Mouse (Mus musculus) kidney, embryonic 14.5 days (tissue): Measurements from ENCODE around the gene Syap1. TPM values are rescaled to one million over a fixed set of nuclear protein-coding genes. Genes with fewer than 3 reads are reported as not detected.
"Not testable (repeated sequence)": the region's sequence is repeated elsewhere in the genome, so short reads cannot be mapped to it uniquely, and the experiment has no call there.

ENCODE experiments used
- ATAC-seq: fragments of 200-750 bp; cut with Nextera tagmentation; 2 replicates; pipeline ENCODE4 v1.8.0; 2017; ENCODE audit warnings: moderate number of reproducible peaks, mild to moderate bottlenecking, moderate TSS enrichment, moderate library complexity; ENCODE audit not compliant: low FRiP score, low TSS enrichment
- H3K27ac ChIP-seq: fragments of 300-500 bp; sonication (generic); 2 replicates; pipeline ENCODE4 v1.5.1; 2014; ENCODE audit warnings: low read depth, mild to moderate bottlenecking, low read length, moderate library complexity, mixed read lengths
- H3K27me3 ChIP-seq: fragments of 300-500 bp; sonication (generic); 2 replicates; pipeline ENCODE4 v1.6.1; 2014; ENCODE audit warnings: mild to moderate bottlenecking, low read length; ENCODE audit not compliant: control insufficient read depth, insufficient read depth
- H3K36me3 ChIP-seq: fragments of 300-500 bp; sonication (generic); 2 replicates; pipeline ENCODE4 v1.6.1; 2014; ENCODE audit warnings: low read length, mixed read lengths; ENCODE audit not compliant: control insufficient read depth, insufficient read depth
- H3K4me1 ChIP-seq: fragments of 300-500 bp; sonication (generic); 2 replicates; pipeline ENCODE4 v1.6.1; 2014; ENCODE audit warnings: low read length, mixed read lengths; ENCODE audit not compliant: control insufficient read depth, insufficient read depth
- H3K4me2 ChIP-seq: fragments of 300-500 bp; sonication (generic); replicated peaks from 2 replicates; pipeline ENCODE4 v1.6.1; 2014; ENCODE audit warnings: low read depth, mild to moderate bottlenecking, low read length
- H3K4me3 ChIP-seq: fragments of 300-500 bp; sonication (generic); 2 replicates; pipeline ENCODE4 v1.5.1; 2014; ENCODE audit warnings: mild to moderate bottlenecking, low read length
- H3K9ac ChIP-seq: fragments of 300-500 bp; sonication (generic); 2 replicates; pipeline ENCODE4 v1.6.1; 2014; ENCODE audit warnings: low read depth, mild to moderate bottlenecking, low read length, moderate library complexity
- H3K9me3 ChIP-seq: fragments of 300-500 bp; sonication (generic); 2 replicates; pipeline ENCODE4 v1.6.1; 2016; ENCODE audit warnings: low read length; ENCODE audit not compliant: control insufficient read depth
- WGBS: fragments of 180-500 bp; shearing (Covaris S2); extraction: QIAGEN DNeasy Blood & Tissue Kit; methylation state at CpG from one replicate; pipeline ENCODE4 v1.1.7; 2014; 5-methylcytosine and 5-hydroxymethylcytosine counted together
- polyA plus RNA-seq: library from polyadenylated mRNA; unstranded; fragments of >200 nt; fragmentation: Nextera tagmentation; extraction: Ambion mirVana; gene quantifications from 2 replicates; pipeline ENCODE4 v1.2.1, GENCODE M21; 2014

Syap1 gene
- polyA plus RNA-seq, 1 experiment from 2014 or later: 49.5 TPM

GRCm38 (mm10) chrX:162900938-162901337 lies 12.7 kb upstream of the Syap1 start, which contains the start of gene Ctps2:
Gene Ctps2 (plus strand): TSS chrX:162901238.
- Histone ChIP-seq H3K36me3 (no peaks in the 10 kb centered on the region), H3K9ac (peak within 1 kb of the TSS; percentile 66), H3K4me2 (peak within 1 kb of the TSS; percentile 58), H3K4me3 (peak within 1 kb of the TSS; percentile 59), H3K27ac (peak within 1 kb of the TSS; percentile 77), H3K4me1 (no peaks in the 10 kb centered on the region), H3K27me3 (no peaks in the 10 kb centered on the region), H3K9me3 (no peaks in the 10 kb centered on the region)
- WGBS: 35% methylated on average over 4 of the region's 4 CpGs
- no peak for ATAC-seq

- ATAC-seq: peak; percentile 49
- H3K9ac ChIP-seq, H3K27me3 ChIP-seq, H3K27ac ChIP-seq, H3K9me3 ChIP-seq, H3K4me1 ChIP-seq, H3K4me3 ChIP-seq, H3K36me3 ChIP-seq, H3K4me2 ChIP-seq: not testable (repeated sequence)
- 72% methylated on average over 11 of the region's 25 CpGs for WGBS
These were observed 452 bp upstream of the Syap1 start for GRCm38 (mm10) chrX:162888575-162889223.

- Histone ChIP-seq H3K4me3 (no peak overlapping the region), H3K36me3 (peaks cover 5% of the 10 kb centered on the region; the same call in 1 of the 2 replicates), H3K9ac (no peak overlapping the region), H3K4me2 (no peak overlapping the region), H3K9me3 (no peaks in the 10 kb centered on the region), H3K4me1 (no peaks in the 10 kb centered on the region), H3K27me3 (no peaks in the 10 kb centered on the region), H3K27ac (no peak overlapping the region)
- ATAC-seq: no peak
- WGBS: 88% methylated on average over 3 of the region's 3 CpGs
These were observed 10.0 kb downstream of the Syap1 start for GRCm38 (mm10) chrX:162878236-162878635.

GRCm38 (mm10) chrX:162873761-162874160 lies 14.5 kb downstream of the Syap1 start:
- no peak overlapping the region for H3K4me3 ChIP-seq
- H3K9me3 ChIP-seq: no peaks in the 10 kb centered on the region
- H3K27me3 ChIP-seq: no peaks in the 10 kb centered on the region
- H3K4me1 ChIP-seq: no peaks in the 10 kb centered on the region
- peaks cover 8% of the 10 kb centered on the region; the same call in 1 of the 2 replicates for H3K36me3 ChIP-seq
- no peak overlapping the region for H3K9ac ChIP-seq
- WGBS: 93% methylated on average over 2 of the region's 2 CpGs
- H3K27ac ChIP-seq: no peak overlapping the region
- no peak for ATAC-seq
- H3K4me2 ChIP-seq: no peak overlapping the region

- Histone ChIP-seq H3K9ac (no peak overlapping the region), H3K36me3 (peaks cover 4% of the 10 kb centered on the region; the same call in 1 of the 2 replicates), H3K4me2 (no peak overlapping the region), H3K27ac (no peak overlapping the region), H3K4me3 (no peak overlapping the region), H3K27me3 (no peaks in the 10 kb centered on the region), H3K9me3 (no peaks in the 10 kb centered on the region), H3K4me1 (no peaks in the 10 kb centered on the region)
- ATAC-seq: no peak
- 42% methylated on average over 4 of the region's 4 CpGs for whole genome bisulfite sequencing
These were observed 16.3 kb downstream of the Syap1 start for GRCm38 (mm10) chrX:162871734-162872517.

GRCm38 (mm10) chrX:162868294-162868965 lies 19.8 kb downstream of the Syap1 start:
- no peak for ATAC-seq
- H3K4me1 ChIP-seq: no peaks in the 10 kb centered on the region
- H3K9me3 ChIP-seq: no peaks in the 10 kb centered on the region
- WGBS: 83% methylated on average over 3 of the region's 3 CpGs
- H3K9ac ChIP-seq: no peak overlapping the region
- H3K27me3 ChIP-seq: no peaks in the 10 kb centered on the region
- H3K4me3 ChIP-seq: no peak overlapping the region
- no peak overlapping the region for H3K27ac ChIP-seq
- H3K4me2 ChIP-seq: no peak overlapping the region
- H3K36me3 ChIP-seq: peaks cover 4% of the 10 kb centered on the region; the same call in 1 of the 2 replicates

- 90% methylated on average over 1 of the region's 1 CpGs for WGBS
- ATAC-seq: no peak
These were observed 39.6 kb downstream of the Syap1 start for GRCm38 (mm10) chrX:162848682-162849081.

GRCm38 (mm10) chrX:162845531-162845930 lies 42.7 kb downstream of the Syap1 start:
- H3K4me1 ChIP-seq: no peaks in the 10 kb centered on the region
- ATAC-seq: no peak
- H3K27ac ChIP-seq: no peak overlapping the region
- H3K4me2 ChIP-seq: no peak overlapping the region
- H3K4me3 ChIP-seq: no peak overlapping the region
- H3K27me3 ChIP-seq: no peaks in the 10 kb centered on the region
- WGBS: 92% methylated on average over 3 of the region's 3 CpGs
- H3K9me3 ChIP-seq: no peaks in the 10 kb centered on the region
- no peak overlapping the region for H3K9ac ChIP-seq
- H3K36me3 ChIP-seq: no peaks in the 10 kb centered on the region

More at GRCm38 (mm10) chrX:162848682-162849081, 39.6 kb downstream of the Syap1 start:
- no peak overlapping the region for H3K27ac ChIP-seq
- H3K4me2 ChIP-seq: no peak overlapping the region
- no peaks in the 10 kb centered on the region for H3K27me3 ChIP-seq
- H3K36me3 ChIP-seq: no peaks in the 10 kb centered on the region
- no peaks in the 10 kb centered on the region for H3K9me3 ChIP-seq
- no peaks in the 10 kb centered on the region for H3K4me1 ChIP-seq
- no peak overlapping the region for H3K4me3 ChIP-seq
- no peak overlapping the region for H3K9ac ChIP-seq
